Mouse (Mus musculus) forebrain, postnatal 0 days (tissue): ENCODE measurements at regions not wholly inside any gene's neighbourhood (a gene's known extent, or its start where the extent isn't known, plus 50 kb on each side); places are given as distances from the start of the nearest gene placed in this dataset.
"Not testable (repeated sequence)": the region's sequence is repeated elsewhere in the genome, so short reads cannot be mapped to it uniquely, and the experiment has no call there.

Experiments used
- ATAC-seq: fragments of 200-750 bp; cut with Nextera tagmentation; 2 replicates; pipeline ENCODE4 v1.8.0; 2017; ENCODE audit warnings: mild to moderate bottlenecking, moderate library complexity
- DNase-seq: peaks from one replicate; pipeline ENCODE4 v3.0.0-alpha.2; 2015
- H3K27ac ChIP-seq: fragments of 300-500 bp; sonication (generic); 2 replicates; pipeline ENCODE4 v1.5.1; 2014; ENCODE audit warnings: low read depth, mild to moderate bottlenecking, antibody characterized with exemption, low read length, moderate library complexity, mixed read lengths
- H3K27me3 ChIP-seq: fragments of 300-500 bp; sonication (generic); 2 replicates; pipeline ENCODE4 v1.6.1; 2014; ENCODE audit warnings: mild to moderate bottlenecking, low read length, mixed read lengths; ENCODE audit not compliant: insufficient read depth
- H3K36me3 ChIP-seq: fragments of 300-500 bp; sonication (generic); 2 replicates; pipeline ENCODE4 v1.6.1; 2014; ENCODE audit warnings: mild to moderate bottlenecking, moderate library complexity; ENCODE audit not compliant: insufficient read depth
- H3K4me1 ChIP-seq: fragments of 300-500 bp; sonication (generic); 2 replicates; pipeline ENCODE4 v1.6.1; 2014; ENCODE audit warnings: antibody characterized with exemption; ENCODE audit not compliant: insufficient read depth
- H3K4me2 ChIP-seq: fragments of 300-500 bp; sonication (generic); 2 replicates; pipeline ENCODE4 v1.6.1; 2014; ENCODE audit warnings: low read depth, mild to moderate bottlenecking, moderate library complexity
- H3K4me3 ChIP-seq: fragments of 300-500 bp; sonication (generic); 2 replicates; pipeline ENCODE4 v1.5.1; 2014; ENCODE audit warnings: low read depth, low read length, mixed read lengths
- H3K9ac ChIP-seq: fragments of 300-500 bp; sonication (generic); 2 replicates; pipeline ENCODE4 v1.6.1; 2014; ENCODE audit warnings: mild to moderate bottlenecking
- H3K9me3 ChIP-seq: fragments of 300-500 bp; sonication (generic); 2 replicates; pipeline ENCODE4 v1.6.1; 2016; ENCODE audit warnings: low read length
- CTCF ChIP-seq: sonication (generic); IDR thresholded peaks from 2 replicates; pipeline ENCODE4 v1.5.1; 2016; ENCODE audit warnings: antibody characterized with exemption, control low read depth, low read depth
- WGBS: fragments of 180-500 bp; shearing (Covaris S2); extraction: QIAGEN DNeasy Blood & Tissue Kit; methylation state at CpG from one replicate; pipeline ENCODE4 v1.1.7; 2014; 5-methylcytosine and 5-hydroxymethylcytosine counted together

GRCm38 (mm10) chr8:126774816-126775215 is 170.8 kb downstream of the Tomm20 start:
- Histone ChIP-seq H3K9ac (no peak overlapping the region), H3K27me3 (no peaks in the 10 kb centered on the region), H3K4me3 (no peak overlapping the region), H3K4me2 (no peak overlapping the region), H3K9me3 (no peaks in the 10 kb centered on the region), H3K27ac (no peak overlapping the region), H3K4me1 (no peaks in the 10 kb centered on the region), H3K36me3 (no peaks in the 10 kb centered on the region)
- TF ChIP-seq CTCF, result no peak
- WGBS, result 87% methylated on average over 7 of the region's 7 CpGs
- ATAC-seq (no peak), DNase-seq (no peak)

- Histone ChIP-seq H3K9me3 (no peaks in the 10 kb centered on the region), H3K27ac (no peak overlapping the region), H3K27me3 (no peaks in the 10 kb centered on the region), H3K4me2 (no peak overlapping the region), H3K36me3 (no peaks in the 10 kb centered on the region), H3K9ac (no peak overlapping the region), H3K4me3 (no peak overlapping the region), H3K4me1 (no peaks in the 10 kb centered on the region)
- no peak for TF ChIP-seq CTCF
- WGBS, result 89% methylated on average over 11 of the region's 11 CpGs
- ATAC-seq (no peak), DNase-seq (no peak)
Observed at GRCm38 (mm10) chr8:126772748-126773147, 172.9 kb downstream of the Tomm20 start.

- ATAC-seq (no peak), DNase-seq (no peak)
- H3K36me3 ChIP-seq, result no peaks in the 10 kb centered on the region
- no peak overlapping the region for H3K4me2 ChIP-seq
- H3K4me3 ChIP-seq, result no peak overlapping the region
- WGBS, result 87% methylated on average over 7 of the region's 7 CpGs
- H3K27ac ChIP-seq, result no peak overlapping the region
- H3K27me3 ChIP-seq, result no peaks in the 10 kb centered on the region
- H3K9ac ChIP-seq, result no peak overlapping the region
- no peaks in the 10 kb centered on the region for H3K9me3 ChIP-seq
- H3K4me1 ChIP-seq, result no peaks in the 10 kb centered on the region
- no peak for TF ChIP-seq CTCF
Observed at GRCm38 (mm10) chr8:126772194-126772593, 173.4 kb downstream of the Tomm20 start.

- ATAC-seq, H3K4me3 ChIP-seq, H3K27ac ChIP-seq, H3K4me1 ChIP-seq, H3K4me2 ChIP-seq, H3K9me3 ChIP-seq, H3K9ac ChIP-seq, H3K36me3 ChIP-seq, DNase-seq, H3K27me3 ChIP-seq: not testable (repeated sequence)
- 74% methylated on average over 2 of the region's 2 CpGs for WGBS
Observed at GRCm38 (mm10) chr8:126770374-126770773, 175.3 kb downstream of the Tomm20 start.

- Histone ChIP-seq H3K9ac (no peak overlapping the region), H3K4me1 (no peaks in the 10 kb centered on the region), H3K4me2 (no peak overlapping the region), H3K36me3 (no peaks in the 10 kb centered on the region), H3K9me3 (no peaks in the 10 kb centered on the region), H3K4me3 (no peak overlapping the region), H3K27me3 (no peaks in the 10 kb centered on the region), H3K27ac (no peak overlapping the region)
- TF ChIP-seq CTCF, result no peak
- no peak for ATAC-seq
- no peak for DNase-seq
- WGBS, result 90% methylated on average over 5 of the region's 5 CpGs
Observed at GRCm38 (mm10) chr8:126768142-126768541, 174.4 kb upstream of the Irf2bp2 start.

GRCm38 (mm10) chr8:126767341-126767740 is 173.6 kb upstream of the Irf2bp2 start:
- H3K9ac ChIP-seq, result no peak overlapping the region
- no peak for TF ChIP-seq CTCF
- ATAC-seq, result no peak
- H3K27ac ChIP-seq, result no peak overlapping the region
- H3K27me3 ChIP-seq, result no peaks in the 10 kb centered on the region
- no peak overlapping the region for H3K4me2 ChIP-seq
- no peaks in the 10 kb centered on the region for H3K36me3 ChIP-seq
- H3K9me3 ChIP-seq, result no peaks in the 10 kb centered on the region
- H3K4me1 ChIP-seq, result no peaks in the 10 kb centered on the region
- no peak for DNase-seq
- H3K4me3 ChIP-seq, result no peak overlapping the region
- WGBS, result 94% methylated on average over 3 of the region's 3 CpGs

- Histone ChIP-seq H3K4me2 (no peak overlapping the region), H3K27me3 (no peaks in the 10 kb centered on the region), H3K27ac (no peak overlapping the region), H3K4me3 (no peak overlapping the region), H3K9me3 (no peaks in the 10 kb centered on the region), H3K9ac (no peak overlapping the region), H3K36me3 (no peaks in the 10 kb centered on the region), H3K4me1 (no peaks in the 10 kb centered on the region)
- WGBS, result 95% methylated on average over 6 of the region's 6 CpGs
- DNase-seq (no peak), ATAC-seq (no peak)
- TF ChIP-seq CTCF, result no peak
Observed at GRCm38 (mm10) chr8:126765693-126766238, 172.0 kb upstream of the Irf2bp2 start.

GRCm38 (mm10) chr8:126763600-126763999 is 169.8 kb upstream of the Irf2bp2 start:
- DNase-seq, result no peak
- no peak for ATAC-seq
- no peak for TF ChIP-seq CTCF
- Histone ChIP-seq H3K9ac (no peak overlapping the region), H3K4me2 (no peak overlapping the region), H3K9me3 (no peaks in the 10 kb centered on the region), H3K4me1 (no peaks in the 10 kb centered on the region), H3K4me3 (no peak overlapping the region), H3K27ac (no peak overlapping the region), H3K36me3 (no peaks in the 10 kb centered on the region), H3K27me3 (no peaks in the 10 kb centered on the region)
- WGBS, result 83% methylated on average over 7 of the region's 7 CpGs
